ENCODE assay signal across 8 mouse cellular contexts in the genomic region with DNA sequence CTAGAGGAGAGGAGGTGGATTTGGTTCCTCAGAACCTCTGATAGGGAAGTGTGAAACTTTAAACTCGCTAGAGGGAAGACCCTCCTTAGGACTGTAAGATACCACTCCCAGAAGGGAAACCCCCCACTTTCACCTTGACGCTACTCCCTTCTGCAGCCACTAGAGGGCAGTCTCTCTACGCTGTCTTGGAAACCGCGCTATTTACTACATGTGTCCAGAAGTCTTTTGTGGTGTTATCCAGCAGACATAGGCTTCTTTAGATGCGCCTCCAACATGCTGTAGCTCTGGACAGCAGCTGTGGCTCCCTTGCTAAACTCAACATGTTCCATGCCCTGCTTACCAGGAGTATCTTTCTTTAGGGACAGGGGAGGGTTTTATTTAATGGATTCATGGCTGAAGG. TPM values are rescaled to one million over a fixed set of nuclear protein-coding genes. Genes with fewer than 3 reads are reported as not detected.
A peak's percentile ranks its signal among the peaks of the same experiment; 100 is the strongest.
DNase-seq lines count a peak whose midpoint lies in the region; ATAC-seq and TF ChIP-seq lines count a peak whose summit lies in the region.

No protein-coding gene starts in this region.

- no peak overlapping the region for H3K4me3 ChIP-seq in heart, embryonic 14.5 days (ENCODE audit: control insufficient read depth in 1 of 2, insufficient read depth in 1 of 2, low read depth in 1 of 2, low read length in 2 of 2)

- no peaks in the 10 kb centered on the region for H3K36me3 ChIP-seq in heart, embryonic 14.5 days (ENCODE audit: control insufficient read depth, insufficient read depth, low read length)

- peaks cover 28% of the 10 kb centered on the region for H3K27me3 ChIP-seq in Patski
- no peaks in the 10 kb centered on the region for H3K27me3 ChIP-seq in heart, embryonic 14.5 days (ENCODE audit: control insufficient read depth, insufficient read depth, low read length)

- peak; percentile 90 for TF ChIP-seq CTCF in Patski (IDR thresholded peaks at IDR 0.05)

- H3K9me3 ChIP-seq in heart, embryonic 14.5 days (ENCODE audit: control insufficient read depth, low read length) = no peaks in the 10 kb centered on the region

- WGBS in heart, embryonic 14.5 days = 1% methylated on average over 6 of the region's 6 CpGs

- no peak overlapping the region for H3K4me2 ChIP-seq in heart, embryonic 14.5 days (ENCODE audit: low read length)

- ATAC-seq in Patski = peak; percentile 58
- 0 out of 2 replicates have a peak, but pooled peaks have one; percentile 19 for ATAC-seq in heart, embryonic 14.5 days (ENCODE audit: insufficient number of reproducible peaks, insufficient read depth, low FRiP score, low read depth)

- no peaks in the 10 kb centered on the region for H3K4me1 ChIP-seq in heart, embryonic 14.5 days (ENCODE audit: control insufficient read depth in 2 of 2, insufficient read depth in 2 of 2, low read length in 2 of 2)

- H3K9ac ChIP-seq in heart, embryonic 14.5 days (ENCODE audit: low read length) = no peak overlapping the region

- DNase-seq in gastrocnemius, postnatal 10 days = peak; percentile 49
- DNase-seq in gastrocnemius, postnatal 25 days = no peak
- DNase-seq in Patski (ENCODE audit: low read depth, low spot score) = peak; percentile 2
- DNase-seq in cerebellum, postnatal 25 days = peak; percentile 50 to 64
- peak; percentile 72 to 74 for DNase-seq in kidney, postnatal 4 days
- DNase-seq in lung, postnatal 4 days = peak; percentile 44 to 65
- DNase-seq in right cerebral cortex, postnatal 4 days = peak; percentile 45

- H3K27ac ChIP-seq in heart, embryonic 14.5 days (replicated peaks in 1 of 2; ENCODE audit: control insufficient read depth in 1 of 2, insufficient read depth in 1 of 2, low read depth in 2 of 2, low read length in 2 of 2) = no peak overlapping the region

- POLR2A ChIA-PET in Patski (lab: Charles Lee) = no interaction called here

- in situ Hi-C loops in Patski (cut with MboI; ENCODE audit: low pct_unique_long_range_greater_than_20kb) = no loop called here

- CTCF ChIA-PET in Patski (lab: Charles Lee) = interaction anchor here (1.1 to 1.3 kb wide), 3 partner anchors 43 to 265 kb away, joined by 3 read pairs; no protein-coding TSS in a partner anchor

RNA-seq across cellular contexts. Expression of a gene that starts 54.8 kb away (rescaled TPM):
- 1 to 10 TPM; 4.7 to 7.8 TPM for total RNA-seq in gastrocnemius, postnatal 10 days (2021)
- under 1 TPM; 0.72 to 0.92 TPM for total RNA-seq in gastrocnemius, postnatal 25 days (2021)
- 33.1 TPM for polyA plus RNA-seq in Patski (2021)
- 35.0 and 35.4 TPM in 2 replicates for polyA plus RNA-seq in heart, embryonic 14.5 days (2014; fragmentation: Nextera tagmentation; extraction: Ambion mirVana)
